ENCODE assay signal across 8 mouse cellular contexts in genomic region chr9:45906355-45907077, GRCm38 (mm10). TPM values are rescaled to one million over a fixed set of nuclear protein-coding genes. Genes with fewer than 3 reads are reported as not detected.
DNase-seq lines count a peak whose midpoint lies in the region; ATAC-seq lines count a peak whose summit lies in the region.

Pcsk7 (plus strand) TSS chr9:45906497.
Rnf214 (minus strand) TSS chr9:45906911.

- DNase-seq in 3T3-L1 (ENCODE audit: low read depth, low spot score): peak; percentile 83
- peak; percentile 79 to 81 for DNase-seq in adrenal gland, postnatal 4 days (ENCODE audit: low spot score in 2 of 2)
- peak; percentile 91 for DNase-seq in embryonic facial prominence, embryonic 14.5 days (ENCODE audit: low spot score)
- peak; percentile 92 to 93 for DNase-seq in heart, adult 9 months (ENCODE audit: low spot score in 2 of 2)
- peak; percentile 73 to 75 for DNase-seq in monocyte, adult 2 months (ENCODE audit: low read depth in 1 of 2, low spot score in 2 of 2)
- DNase-seq in spleen, postnatal 36 days (ENCODE audit: low spot score in 2 of 2): peak; percentile 89 to 93

- H3K9me3 ChIP-seq in embryonic facial prominence, embryonic 14.5 days (ENCODE audit: control insufficient read depth, low read length): no peaks in the 10 kb centered on the region
- H3K9me3 ChIP-seq in kidney, embryonic 14.5 days (ENCODE audit: control insufficient read depth, low read length): no peaks in the 10 kb centered on the region
- no peaks in the 10 kb centered on the region for H3K9me3 ChIP-seq in limb, embryonic 15.5 days

- peak; percentile 94 for ATAC-seq in embryonic facial prominence, embryonic 14.5 days (ENCODE audit: low read depth)
- peak; percentile 93 for ATAC-seq in kidney, embryonic 14.5 days (ENCODE audit: low FRiP score, low TSS enrichment)
- ATAC-seq in limb, embryonic 15.5 days (ENCODE audit: insufficient number of reproducible peaks, low FRiP score, low TSS enrichment, low read depth): peak; percentile 87

- peak within 1 kb of the TSS; percentile 91 for H3K27ac ChIP-seq in embryonic facial prominence, embryonic 14.5 days (replicated peaks; ENCODE audit: low read depth, low read length)
- H3K27ac ChIP-seq in kidney, embryonic 14.5 days (ENCODE audit: low read depth, low read length): peak within 1 kb of the TSS; percentile 90
- H3K27ac ChIP-seq in limb, embryonic 15.5 days: peak within 1 kb of the TSS; percentile 95

- H3K4me1 ChIP-seq in embryonic facial prominence, embryonic 14.5 days (ENCODE audit: control insufficient read depth, insufficient read depth, low read length): peaks cover 12% of the 10 kb centered on the region
- H3K4me1 ChIP-seq in kidney, embryonic 14.5 days (ENCODE audit: control insufficient read depth, insufficient read depth, low read length): peaks cover 16% of the 10 kb centered on the region
- H3K4me1 ChIP-seq in limb, embryonic 15.5 days: peaks cover 21% of the 10 kb centered on the region

- H3K4me3 ChIP-seq in embryonic facial prominence, embryonic 14.5 days (ENCODE audit: low read depth, low read length): peak within 1 kb of the TSS; percentile 95
- peak within 1 kb of the TSS; percentile 96 for H3K4me3 ChIP-seq in kidney, embryonic 14.5 days (ENCODE audit: low read length)
- peak within 1 kb of the TSS; percentile 83 for H3K4me3 ChIP-seq in limb, embryonic 15.5 days

- 0% methylated on average over 47 of the region's 80 CpGs for WGBS in embryonic facial prominence, embryonic 14.5 days
- WGBS in kidney, embryonic 14.5 days: under 1% methylated on average over 67 of the region's 80 CpGs
- WGBS in limb, embryonic 15.5 days: under 1% methylated on average over 69 of the region's 80 CpGs

- H3K4me2 ChIP-seq in embryonic facial prominence, embryonic 14.5 days (ENCODE audit: low read depth, low read length): peak within 1 kb of the TSS; percentile 85
- peak within 1 kb of the TSS; percentile 81 for H3K4me2 ChIP-seq in kidney, embryonic 14.5 days (replicated peaks; ENCODE audit: low read depth, low read length)
- peak within 1 kb of the TSS; percentile 75 for H3K4me2 ChIP-seq in limb, embryonic 15.5 days

- no peaks in the 10 kb centered on the region for H3K27me3 ChIP-seq in embryonic facial prominence, embryonic 14.5 days (replicated peaks; ENCODE audit: control insufficient read depth, insufficient read depth, low read length)
- no peaks in the 10 kb centered on the region for H3K27me3 ChIP-seq in kidney, embryonic 14.5 days (ENCODE audit: control insufficient read depth, insufficient read depth, low read length)
- H3K27me3 ChIP-seq in limb, embryonic 15.5 days: no peaks in the 10 kb centered on the region

- peaks cover 50% of the 10 kb centered on the region for H3K36me3 ChIP-seq in embryonic facial prominence, embryonic 14.5 days (ENCODE audit: control insufficient read depth, insufficient read depth, low read length)
- peaks cover 41% of the 10 kb centered on the region for H3K36me3 ChIP-seq in kidney, embryonic 14.5 days (ENCODE audit: control insufficient read depth, insufficient read depth, low read length)
- H3K36me3 ChIP-seq in limb, embryonic 15.5 days: peaks cover 40% of the 10 kb centered on the region

- peak within 1 kb of the TSS; percentile 94 for H3K9ac ChIP-seq in embryonic facial prominence, embryonic 14.5 days (ENCODE audit: low read depth, low read length)
- peak within 1 kb of the TSS; percentile 96 for H3K9ac ChIP-seq in kidney, embryonic 14.5 days (ENCODE audit: low read depth, low read length)
- H3K9ac ChIP-seq in limb, embryonic 15.5 days: peak within 1 kb of the TSS; percentile 90

RNA-seq across cellular contexts. Expression of gene Pcsk7, which starts in this region (rescaled TPM):
- total RNA-seq in adrenal gland, postnatal 4 days (2021): 10 to 100 TPM; 31.3 to 35.6 TPM
- 16.3 and 18.9 TPM in 2 replicates for polyA plus RNA-seq in embryonic facial prominence, embryonic 14.5 days (2014; fragmentation: Nextera tagmentation; extraction: Ambion mirVana)
- polyA plus RNA-seq in kidney, embryonic 14.5 days (2014; fragmentation: Nextera tagmentation; extraction: Ambion mirVana): 7.8 and 16.2 TPM in 2 replicates
- 22.9 and 24.5 TPM in 2 replicates for polyA plus RNA-seq in limb, embryonic 15.5 days (2015; fragmentation: Nextera tagmentation; extraction: Ambion mirVana)

RNA-seq across cellular contexts. Expression of gene Rnf214, which starts in this region (rescaled TPM):
- 10 to 100 TPM; 53.9 to 58.1 TPM for total RNA-seq in adrenal gland, postnatal 4 days (2021)
- polyA plus RNA-seq in embryonic facial prominence, embryonic 14.5 days (2014; fragmentation: Nextera tagmentation; extraction: Ambion mirVana): 47.7 and 50.3 TPM in 2 replicates
- 54.0 and 74.3 TPM in 2 replicates for polyA plus RNA-seq in kidney, embryonic 14.5 days (2014; fragmentation: Nextera tagmentation; extraction: Ambion mirVana)
- polyA plus RNA-seq in limb, embryonic 15.5 days (2015; fragmentation: Nextera tagmentation; extraction: Ambion mirVana): 44.2 and 49.4 TPM in 2 replicates

Comparison
In these comparisons a context has a peak if more than half of its experiments do, and no peak if none do; other contexts are left out.
1. Peak in every context shown above with its lines: DNase-seq, ATAC-seq, H3K4me3 ChIP-seq and H3K27ac ChIP-seq.